Mouse (Mus musculus) ES-Bruce4 (cell line): ENCODE measurements at regions not wholly inside any gene's neighbourhood (a gene's known extent, or its start where the extent isn't known, plus 50 kb on each side); places are given as distances from the start of the nearest gene placed in this dataset.
A peak's percentile ranks its signal among the peaks of the same experiment; 100 is the strongest.
"Not testable (repeated sequence)": the region's sequence is repeated elsewhere in the genome, so short reads cannot be mapped to it uniquely, and the experiment has no call there.

Source experiments
- H3K27ac ChIP-seq: 2 replicates; pipeline ENCODE4 v1.5.1; 2012; ENCODE audit warnings: low read length, inconsistent platforms; ENCODE audit not compliant: insufficient read depth
- H3K27me3 ChIP-seq: 2 replicates; pipeline ENCODE4 v1.6.1; 2012; ENCODE audit warnings: mild to moderate bottlenecking, low read length, inconsistent platforms; ENCODE audit not compliant: control insufficient read depth, poor library complexity, insufficient read depth, severe bottlenecking
- H3K36me3 ChIP-seq: 2 replicates; pipeline ENCODE4 v1.6.1; 2012; ENCODE audit warnings: inconsistent platforms, mild to moderate bottlenecking, low read length, moderate library complexity; ENCODE audit not compliant: control insufficient read depth, poor library complexity, insufficient read depth, severe bottlenecking
- H3K4me1 ChIP-seq: one replicate; pipeline ENCODE4 v1.8.1; 2011; ENCODE audit warnings: low read length; ENCODE audit not compliant: control insufficient read depth, insufficient read depth
- H3K4me3 ChIP-seq: 2 replicates; pipeline ENCODE4 v1.5.1; 2011; ENCODE audit warnings: low read depth, mild to moderate bottlenecking, low read length
- H3K9ac ChIP-seq: 2 replicates; pipeline ENCODE4 v1.6.1; 2012; ENCODE audit warnings: low read depth, mild to moderate bottlenecking, inconsistent platforms; ENCODE audit not compliant: poor library complexity, severe bottlenecking
- H3K9me3 ChIP-seq: replicated peaks from 2 replicates; pipeline ENCODE4 v1.6.1; 2012; ENCODE audit warnings: mild to moderate bottlenecking, low read length, inconsistent platforms; ENCODE audit not compliant: control insufficient read depth, poor library complexity, insufficient read depth, severe bottlenecking
- CTCF ChIP-seq: IDR thresholded peaks from one replicate; pipeline ENCODE4 v1.8.1; 2011; ENCODE audit warnings: low read depth, low read length
- EP300 ChIP-seq: IDR thresholded peaks from 2 replicates; pipeline ENCODE4 v1.6.1; 2011; ENCODE audit warnings: low read depth, low read length; ENCODE audit not compliant: insufficient read depth
- POLR2A ChIP-seq: IDR thresholded peaks from one replicate; pipeline ENCODE4 v1.8.1; 2011; ENCODE audit warnings: low read length; ENCODE audit not compliant: insufficient read depth

- H3K9ac ChIP-seq, result no peak overlapping the region
- H3K27me3 ChIP-seq, result no peaks in the 10 kb centered on the region
- peaks cover 6% of the 10 kb centered on the region for H3K9me3 ChIP-seq
- H3K4me3 ChIP-seq, result no peak overlapping the region
- no peaks in the 10 kb centered on the region for H3K4me1 ChIP-seq
- TF ChIP-seq CTCF (no peak), POLR2A (no peak), EP300 (no peak)
- no peaks in the 10 kb centered on the region for H3K36me3 ChIP-seq
- no peak overlapping the region for H3K27ac ChIP-seq
Observed at GRCm38 (mm10) chr17:18511601-18512000, 61.4 kb upstream of the Vmn2r96 start.

- Histone ChIP-seq H3K9ac (no peak overlapping the region), H3K4me3 (no peak overlapping the region), H3K36me3 (no peaks in the 10 kb centered on the region), H3K9me3 (peaks cover 34% of the 10 kb centered on the region), H3K27ac (peak overlapping the region; percentile 97), H3K4me1 (no peaks in the 10 kb centered on the region), H3K27me3 (no peaks in the 10 kb centered on the region)
- TF ChIP-seq EP300 (peak; percentile 70; the same call in 1 of the 2 replicates), CTCF (no peak), POLR2A (no peak)
Observed at GRCm38 (mm10) chr17:18518551-18518950, 54.4 kb upstream of the Vmn2r96 start.

GRCm38 (mm10) chr17:18520321-18520720, 52.6 kb upstream of the Vmn2r96 start:
- not testable (repeated sequence) for H3K4me3 ChIP-seq, H3K27me3 ChIP-seq, H3K36me3 ChIP-seq, H3K4me1 ChIP-seq, H3K27ac ChIP-seq, H3K9ac ChIP-seq
- H3K9me3 ChIP-seq, result peaks cover 45% of the 10 kb centered on the region
